Mouse (Mus musculus) adipose tissue, adult 10 weeks (tissue): ENCODE data around the gene Acot8. TPM values are rescaled to one million over a fixed set of nuclear protein-coding genes. Genes with fewer than 3 reads are reported as not detected.

Source experiments
- polyA plus RNA-seq: library from polyadenylated mRNA; stranded (reverse); fragments of 350-450 nt; fragmentation: Illumina TruSeq; extraction: RNeasy Lipid Tissue Mini Kit (QIAGEN cat#74804); gene quantifications from one replicate; pipeline ENCODE4 v1.2.3, GENCODE M21; 2014; ENCODE audit warnings: low read depth, low replicate concordance

The Acot8 gene
- polyA plus RNA-seq, result 19.6 TPM

GRCm38 (mm10) chr2:164804533-164805331 is at the start of gene Acot8, which contains the start of gene Zswim3:
TSS of gene Acot8 (minus strand) at chr2:164804882.
TSS of gene Zswim3 (plus strand) at chr2:164805098.

DNA sequence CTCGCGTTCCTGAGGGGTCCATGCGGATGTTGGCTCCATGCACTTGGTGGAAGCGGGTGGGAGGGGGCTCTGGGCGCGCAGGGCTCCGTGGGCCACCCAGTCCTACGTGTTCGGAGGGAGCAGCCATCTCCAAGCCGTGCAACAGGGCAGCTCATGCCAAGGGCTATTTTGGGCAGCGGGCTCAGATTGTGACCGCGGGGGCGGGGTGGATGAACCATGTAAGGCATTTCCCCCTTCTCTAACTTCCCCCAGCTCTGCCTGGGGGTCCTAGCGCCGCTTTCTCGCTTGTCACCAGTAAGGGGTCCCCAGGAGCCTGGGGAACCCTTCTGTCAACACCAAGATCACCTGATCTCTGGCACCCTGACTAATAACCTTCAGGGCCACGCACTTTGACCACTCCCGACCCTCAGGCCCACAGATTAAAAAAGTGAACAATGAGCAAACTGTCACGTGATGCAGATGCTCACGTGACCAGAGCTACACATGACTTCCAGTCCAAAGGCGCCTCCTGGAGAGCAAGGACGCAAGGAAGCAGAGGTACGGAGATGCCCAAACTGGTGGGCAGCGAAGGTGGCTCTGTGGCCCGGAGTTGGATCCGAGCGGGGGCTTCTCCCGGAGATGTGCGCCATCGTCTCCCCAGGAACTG is 28.8 kb upstream of the Acot8 start, which contains the start of gene Neurl2:
TSS of gene Neurl2 (minus strand) at position 143 of the 646 bp plus-strand sequence.

DNA sequence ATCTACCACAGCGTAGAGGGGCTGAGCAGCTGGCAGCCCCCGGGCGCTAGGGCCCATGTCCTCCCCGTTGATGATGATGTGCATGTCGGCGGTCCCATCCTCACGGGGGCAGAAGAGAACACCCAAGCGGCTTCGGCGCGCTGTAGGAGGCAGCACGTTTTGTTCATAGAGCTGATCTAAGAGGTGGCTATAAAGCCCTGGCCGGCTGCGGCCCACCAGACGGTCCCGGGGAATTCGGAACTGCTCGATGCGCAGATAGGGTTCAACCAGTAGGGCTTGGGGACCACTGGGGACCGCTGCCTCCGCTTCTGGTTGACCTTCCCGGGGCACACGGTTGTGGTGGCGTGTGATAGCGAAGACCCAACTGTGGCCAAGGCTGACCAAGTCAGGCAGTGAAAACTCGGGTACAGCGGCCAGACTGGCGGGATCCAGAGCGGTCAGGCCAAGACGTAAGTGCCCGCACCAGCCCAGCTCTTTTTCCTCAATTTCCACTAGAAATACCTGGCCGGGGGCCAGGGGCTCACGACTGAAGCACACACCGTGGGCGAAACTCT is 28.1 kb upstream of the Acot8 start, which contains the start of gene Ctsa:
TSS of gene Ctsa (plus strand) at position 126 of the 554 bp plus-strand sequence.

GRCm38 (mm10) chr2:164828437-164828836 is 23.8 kb upstream of the Acot8 start, which contains the start of gene Spata25:
TSS of gene Spata25 (minus strand) at chr2:164828537.

GRCm38 (mm10) chr2:164822636-164823165 is 18.0 kb upstream of the Acot8 start, which contains the start of gene Zswim1:
TSS of gene Zswim1 (plus strand) at chr2:164822686.

DNA sequence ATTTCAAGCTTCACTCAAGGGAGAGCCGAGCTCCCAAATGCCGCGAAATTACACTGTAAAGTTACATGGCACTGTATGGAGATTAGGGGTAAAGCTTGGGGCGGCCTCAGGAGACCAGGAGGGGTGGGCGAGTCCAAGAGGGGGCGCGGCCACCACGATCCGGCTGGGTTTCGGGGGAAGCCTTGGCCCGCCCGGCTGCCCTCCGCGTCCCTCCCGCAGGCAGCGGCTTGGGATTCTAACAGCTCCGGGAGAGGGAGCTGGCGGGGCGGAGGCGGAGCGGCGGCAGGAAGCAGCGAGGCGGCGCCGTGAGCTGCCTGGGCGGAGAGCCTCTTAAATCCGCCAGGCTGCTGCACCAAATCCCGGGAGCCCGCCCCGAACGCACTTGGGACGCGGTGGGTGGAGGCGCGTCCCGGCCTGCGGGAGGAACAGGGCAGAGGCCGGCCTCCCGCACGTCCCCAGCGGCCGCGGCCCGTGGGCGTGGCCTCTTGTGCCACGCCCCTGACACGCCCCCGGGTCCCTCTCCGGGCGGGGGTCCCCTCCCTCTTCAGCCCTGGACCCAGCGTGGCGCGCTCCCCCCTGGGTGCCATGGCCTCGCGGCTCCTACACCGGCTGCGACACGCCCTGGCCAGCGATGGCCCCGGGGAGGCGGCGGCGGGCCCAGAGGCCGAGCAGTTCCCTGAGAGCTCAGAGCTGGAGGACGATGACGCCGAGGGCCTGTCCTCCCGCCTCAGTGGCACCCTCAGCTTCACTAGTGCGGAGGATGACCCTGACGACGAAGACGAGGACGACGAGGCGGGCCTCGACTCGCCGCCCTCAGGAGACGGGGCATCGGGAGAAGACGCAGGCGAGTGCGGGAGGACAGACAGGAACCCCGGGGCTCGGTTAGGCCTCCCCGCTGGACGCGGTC is 18.9 kb downstream of the Acot8 start, which contains the start of gene Snx21:
TSS of gene Snx21 (plus strand) at position 343 of the 907 bp plus-strand sequence.

GRCm38 (mm10) chr2:164779481-164780086 is 25.1 kb downstream of the Acot8 start, which contains the start of gene Tnnc2:
TSS of gene Tnnc2 (minus strand) at chr2:164779967.

GRCm38 (mm10) chr2:164769258-164770037 is 35.2 kb downstream of the Acot8 start, which contains the start of gene Ube2c:
TSS of gene Ube2c (plus strand) at chr2:164769898.

DNA sequence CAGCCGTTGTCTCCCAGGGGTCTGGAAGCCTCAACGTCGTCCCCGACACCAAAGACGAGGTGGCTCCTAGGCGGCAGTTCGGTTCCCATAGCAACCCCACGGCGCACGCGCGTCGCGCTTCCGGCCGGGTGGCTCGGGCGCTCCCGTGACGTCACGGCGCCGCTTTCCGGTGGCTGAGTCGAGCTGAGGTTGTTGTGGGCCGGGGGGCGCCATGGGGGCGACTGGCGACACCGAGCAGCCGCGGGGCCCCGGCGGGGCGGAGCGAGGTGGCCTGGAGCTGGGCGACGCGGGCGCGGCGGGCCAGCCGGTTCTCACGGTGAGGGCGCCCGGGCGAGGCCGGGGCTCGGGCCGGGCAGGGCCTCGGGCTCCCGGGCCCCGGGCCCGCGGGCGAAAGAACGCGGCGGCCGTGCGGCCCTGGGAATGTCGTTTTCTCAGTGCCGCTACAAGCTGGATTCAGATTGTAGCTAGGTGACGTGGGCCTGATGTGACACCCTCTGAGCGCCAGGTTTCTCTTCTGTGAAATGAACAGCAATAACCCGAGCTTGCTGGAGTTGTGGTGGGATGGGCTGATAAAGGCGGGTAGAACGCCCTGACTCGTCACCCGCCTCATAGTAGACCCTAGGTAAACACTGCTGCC is 58.7 kb downstream of the Acot8 start, which contains the start of the genes Wfdc3 and Dnttip1:
TSS of gene Wfdc3 (minus strand) at position 89 of the 637 bp plus-strand sequence.
TSS of gene Dnttip1 (plus strand) at position 141 of the 637 bp plus-strand sequence.

Other genes starting within 250 kb of the Acot8 start
- 15.2 TPM for gene Wfdc2, start 242.5 kb downstream of the Acot8 start, polyA plus RNA-seq
- gene Spint3, start 231.4 kb downstream of the Acot8 start, polyA plus RNA-seq, result 240 TPM
- gene Wfdc6a, start 219.4 kb downstream of the Acot8 start, polyA plus RNA-seq, result 118 TPM
- gene Eppin, start 211.3 kb downstream of the Acot8 start, polyA plus RNA-seq, result 285 TPM
- gene Wfdc6b, start 191.4 kb downstream of the Acot8 start, polyA plus RNA-seq, result 215 TPM
- gene Wfdc8, start 191.3 kb downstream of the Acot8 start, polyA plus RNA-seq, result 244 TPM
- 298 TPM for gene Wfdc16, start 166.1 kb downstream of the Acot8 start, polyA plus RNA-seq
- gene Wfdc10, start 148.8 kb downstream of the Acot8 start, polyA plus RNA-seq, result 2,863 TPM
- gene Wfdc9, start 148.3 kb downstream of the Acot8 start, polyA plus RNA-seq, result 297 TPM
- gene Wfdc11, start 130.8 kb downstream of the Acot8 start, polyA plus RNA-seq, result 41.2 TPM
- gene Wfdc13, start 119.8 kb downstream of the Acot8 start, polyA plus RNA-seq, result 775 TPM
- gene Spint4, start 106.4 kb downstream of the Acot8 start, polyA plus RNA-seq, result 1,086 TPM
- gene Spint5, start 89.6 kb downstream of the Acot8 start, polyA plus RNA-seq, result 379 TPM
- 12.2 TPM for gene Wfdc3, start 59.0 kb downstream of the Acot8 start, polyA plus RNA-seq
- gene Dnttip1, start 58.9 kb downstream of the Acot8 start, polyA plus RNA-seq, result 26.0 TPM
- 5.0 TPM for gene Ube2c, start 35.0 kb downstream of the Acot8 start, polyA plus RNA-seq
- gene Tnnc2, start 24.9 kb downstream of the Acot8 start, polyA plus RNA-seq, result 1.0 TPM
- gene Snx21, start 19.1 kb downstream of the Acot8 start, polyA plus RNA-seq, result 18.3 TPM
- 4.2 TPM for gene Zswim3, start 216 bp upstream of the Acot8 start, polyA plus RNA-seq
- 8.6 TPM for gene Zswim1, start 17.8 kb upstream of the Acot8 start, polyA plus RNA-seq
- gene Spata25, start 23.7 kb upstream of the Acot8 start, polyA plus RNA-seq, result 1.6 TPM
- gene Ctsa, start 28.0 kb upstream of the Acot8 start, polyA plus RNA-seq, result 142 TPM
- gene Neurl2, start 28.6 kb upstream of the Acot8 start, polyA plus RNA-seq, result 3.0 TPM
- gene Pltp, start 52.8 kb upstream of the Acot8 start, polyA plus RNA-seq, result 169 TPM
- gene Pcif1, start 74.4 kb upstream of the Acot8 start, polyA plus RNA-seq, result 38.8 TPM
- 11.1 TPM for gene Zfp335, start 106.9 kb upstream of the Acot8 start, polyA plus RNA-seq
- gene Mmp9, start 135.9 kb upstream of the Acot8 start, polyA plus RNA-seq, result 9.1 TPM
- 1.6 TPM for gene Slc12a5, start 155.9 kb upstream of the Acot8 start, polyA plus RNA-seq
- 23.6 TPM for gene Ncoa5, start 230.0 kb upstream of the Acot8 start, polyA plus RNA-seq